Mouse (Mus musculus): Measurements from ENCODE around the gene Abi2. TPM values are rescaled to one million over a fixed set of nuclear protein-coding genes. Genes with fewer than 3 reads are reported as not detected.

Gene Abi2
- total RNA-seq, 1 experiment from 2014 or later: 48.1 TPM

DNA sequence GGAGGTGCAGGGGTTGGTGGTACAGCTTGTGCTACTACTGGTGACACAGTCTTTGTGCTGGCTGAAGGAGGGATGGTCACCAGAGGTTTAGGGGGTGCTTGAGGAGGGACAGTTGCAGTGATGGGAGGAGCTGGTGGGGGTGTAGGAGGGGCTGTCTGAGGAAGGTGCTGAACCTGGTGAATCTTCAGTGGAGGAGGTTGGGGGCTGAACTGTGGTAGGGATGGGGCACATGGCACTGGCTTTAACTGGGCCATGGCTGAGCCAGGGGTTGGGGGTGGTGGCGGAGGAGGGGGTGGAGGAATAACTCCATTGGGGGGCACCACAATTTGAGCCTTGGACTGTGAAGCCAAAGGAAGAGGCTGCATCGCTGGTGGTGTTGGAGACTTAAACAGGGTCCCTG is 80.2 kb downstream of the Abi2 start:
- DNase-seq: no peak

DNA sequence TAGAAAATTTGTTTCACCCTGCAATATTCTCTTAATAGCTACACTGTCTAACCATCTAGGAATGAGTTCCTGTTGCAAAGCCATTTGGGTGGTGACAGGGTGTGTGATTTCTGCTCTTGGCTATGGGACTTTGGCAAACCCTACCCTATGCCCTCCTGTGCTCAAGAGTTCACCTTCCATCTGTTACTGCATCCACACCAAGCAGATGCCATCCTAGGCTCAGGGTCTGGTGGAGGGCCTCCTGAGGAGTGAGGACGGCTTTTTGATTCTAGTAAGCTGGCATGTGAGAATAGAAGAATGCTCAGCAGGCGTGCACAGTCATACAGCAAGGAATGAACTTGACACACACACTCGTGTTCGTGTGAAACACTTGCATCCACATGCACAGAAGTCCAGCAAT is 81.1 kb downstream of the Abi2 start:
- no peak for DNase-seq

DNA sequence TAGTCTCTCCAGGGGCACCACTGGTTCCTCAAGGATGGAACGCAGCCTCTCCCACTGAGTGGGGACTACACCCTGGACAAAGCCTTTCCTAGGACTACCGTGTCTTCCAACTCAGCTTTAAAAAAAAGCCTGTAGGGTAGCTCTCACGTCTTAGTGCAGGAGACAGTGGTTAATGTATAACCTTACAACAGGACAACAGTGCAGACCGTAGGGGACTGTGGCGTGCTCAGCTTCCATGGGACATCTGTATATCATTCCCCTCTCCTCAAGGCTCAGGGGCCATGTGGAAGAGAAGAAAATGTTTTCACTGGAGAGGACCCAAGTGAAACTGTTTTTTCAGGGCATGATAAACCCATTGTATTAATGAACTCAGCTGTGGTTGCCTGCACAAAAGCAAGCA is 83.0 kb downstream of the Abi2 start:
- no peak for DNase-seq

DNA sequence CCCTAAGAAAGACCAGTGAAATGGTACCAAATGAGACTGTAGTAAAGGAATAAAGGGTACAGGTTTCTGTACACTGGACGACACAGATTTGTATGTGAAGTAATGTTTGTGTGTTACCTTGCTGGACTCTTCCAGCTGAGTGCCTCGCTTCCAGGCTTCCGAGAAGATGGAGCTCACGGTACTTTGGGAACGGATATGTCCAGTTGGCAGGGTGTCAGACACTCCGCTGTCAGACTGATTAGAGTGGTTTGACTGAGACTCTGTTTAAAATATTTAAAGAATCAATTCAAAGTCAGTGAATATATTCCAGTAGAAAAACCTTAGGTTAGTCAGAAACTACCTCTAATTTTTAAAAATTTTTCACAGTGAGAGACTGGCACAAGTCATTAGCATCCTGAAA is 84.0 kb downstream of the Abi2 start:
- no peak for DNase-seq

DNA sequence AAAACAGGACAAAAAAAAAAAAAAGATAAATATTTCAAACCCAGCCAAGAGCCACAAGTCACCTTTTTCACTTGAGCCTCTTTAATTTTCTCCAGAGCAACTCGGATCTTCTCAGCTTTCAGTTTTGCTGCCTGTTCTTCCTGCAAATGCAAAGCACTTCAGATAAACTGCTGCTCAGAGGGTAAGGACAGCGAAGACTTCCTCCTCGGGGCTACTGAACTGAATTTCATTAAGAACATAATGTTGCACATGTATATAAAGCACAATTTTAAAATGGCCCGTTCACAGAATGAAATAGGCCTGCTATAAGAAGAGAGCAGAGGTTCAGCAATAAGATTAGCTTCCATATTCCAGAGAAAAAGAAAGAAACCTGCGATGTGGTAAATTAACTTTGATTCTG is 94.0 kb downstream of the Abi2 start:
- no peak for DNase-seq

DNA sequence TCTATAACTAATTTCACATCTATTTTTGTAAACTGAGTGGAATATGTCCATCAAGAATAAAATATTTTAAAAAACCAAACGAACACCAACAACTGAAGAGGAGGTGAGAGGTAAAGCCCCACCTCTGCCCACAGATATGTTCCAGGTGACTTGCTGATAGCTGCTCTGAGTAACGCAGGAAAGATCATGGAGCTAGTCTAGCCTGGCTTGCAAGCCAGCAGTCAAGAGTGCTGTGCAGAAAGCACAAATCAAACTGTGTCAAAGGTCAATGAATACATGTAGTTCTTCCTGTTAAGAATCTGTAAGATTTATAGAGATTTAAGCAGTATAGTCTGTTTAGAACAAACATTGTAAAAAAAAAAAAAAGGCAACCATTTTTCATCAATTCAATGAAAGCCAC is 101.2 kb downstream of the Abi2 start:
- DNase-seq: no peak

DNA sequence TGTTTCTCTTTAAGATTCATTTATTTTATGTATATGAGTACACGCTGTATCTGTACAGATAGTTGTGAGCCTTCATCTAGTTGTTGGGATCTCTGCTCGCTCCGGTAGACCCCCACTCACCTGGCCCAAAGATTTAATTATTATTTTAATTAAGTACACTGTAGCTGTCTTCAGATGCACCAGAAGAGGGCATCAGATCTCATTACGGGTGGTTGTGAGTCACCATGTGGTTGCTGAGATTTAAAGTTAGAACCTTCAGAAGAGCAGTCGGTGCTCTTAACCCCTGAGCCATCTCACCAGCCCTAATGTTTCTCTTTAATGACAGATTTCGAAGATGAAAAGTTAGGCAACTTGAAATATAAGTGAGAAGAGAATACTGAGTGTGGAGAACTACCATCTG is 120.7 kb downstream of the Abi2 start:
- DNase-seq: no peak

DNA sequence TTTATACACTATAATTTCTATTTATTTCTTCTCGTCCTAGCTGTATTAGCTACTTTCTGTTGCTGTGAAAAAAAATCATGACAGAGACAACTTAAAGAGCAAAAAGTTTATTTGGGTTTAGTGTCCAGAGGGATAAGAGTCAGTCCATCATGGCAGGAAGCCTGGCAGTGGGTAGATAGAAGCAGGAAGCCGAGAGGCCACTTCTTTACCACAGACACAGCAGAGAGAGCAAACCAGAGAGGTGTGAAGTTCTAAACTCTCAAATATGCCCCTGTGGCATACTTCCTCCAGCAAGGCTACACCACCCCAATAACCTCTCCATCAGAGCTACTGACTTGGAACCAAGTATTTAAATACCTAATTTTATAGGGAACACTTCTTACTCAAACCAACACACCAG is 121.2 kb downstream of the Abi2 start:
- DNase-seq: no peak

Other genes with a start within 250 kb of the Abi2 start
- 45.8 and 47.7 TPM in 2 replicates for gene Nbeal1, start 229.0 kb upstream of the Abi2 start, total RNA-seq (2021)
- gene Cyp20a1, start 66.3 kb upstream of the Abi2 start, total RNA-seq (2021): 26.5 and 27.6 TPM in 2 replicates
- gene Raph1, start 157.5 kb downstream of the Abi2 start, total RNA-seq (2021): 95.8 and 154 TPM in 2 replicates